In the genomic region with DNA sequence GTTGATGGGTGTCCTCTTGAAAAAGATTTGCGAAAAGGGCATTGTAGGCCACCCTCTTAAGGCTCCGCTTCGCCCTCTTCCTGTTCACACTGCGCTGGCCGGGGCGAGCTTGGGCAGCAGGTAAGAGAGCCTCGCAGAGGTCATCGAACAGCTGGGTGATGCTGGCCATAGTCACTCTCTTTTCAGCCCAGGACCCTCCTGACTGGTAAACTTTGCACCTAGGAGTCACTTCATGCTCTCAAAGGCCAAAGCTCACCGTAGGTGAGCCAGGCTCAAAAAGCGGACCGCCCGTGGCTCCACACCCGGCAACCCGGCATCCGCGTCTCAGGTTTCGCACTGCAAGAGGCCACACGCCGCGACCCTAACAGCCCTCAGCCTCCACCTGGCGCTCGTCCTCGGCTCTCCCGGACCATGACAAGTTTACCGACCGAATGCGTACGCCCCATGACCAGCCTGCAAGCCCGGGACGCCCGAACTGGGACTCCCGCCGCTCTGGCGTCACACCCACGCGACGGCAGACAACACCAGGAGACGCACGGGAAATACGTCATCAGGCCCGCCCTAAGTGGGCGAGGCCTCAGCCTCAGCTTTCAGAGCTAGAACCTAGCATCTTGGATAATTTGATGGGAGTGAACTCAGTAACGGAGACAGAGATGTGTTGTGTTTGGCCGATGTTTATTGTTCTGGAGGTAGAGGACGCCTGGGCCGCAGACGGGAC, we compare ENCODE assay signal across 8 mouse cellular contexts. TPM values are rescaled to one million over a fixed set of nuclear protein-coding genes. Genes with fewer than 3 reads are reported as not detected.
DNase-seq lines count a peak whose midpoint lies in the region; ATAC-seq lines count a peak whose summit lies in the region.

A gene (minus strand): TSS at position 464 of the 718 bp plus-strand sequence.

- peaks cover 47% of the 10 kb centered on the region for H3K4me1 ChIP-seq in heart, embryonic 13.5 days
- peaks cover 60% of the 10 kb centered on the region for H3K4me1 ChIP-seq in liver, embryonic 12.5 days
- H3K4me1 ChIP-seq in stomach, embryonic 15.5 days: peaks cover 29% of the 10 kb centered on the region

- H3K4me3 ChIP-seq in heart, embryonic 13.5 days: peak within 1 kb of the TSS; percentile 84
- H3K4me3 ChIP-seq in liver, embryonic 12.5 days: peak within 1 kb of the TSS; percentile 91
- H3K4me3 ChIP-seq in stomach, embryonic 15.5 days (replicated peaks): peak within 1 kb of the TSS; percentile 96

- peak within 1 kb of the TSS; percentile 89 for H3K9ac ChIP-seq in heart, embryonic 13.5 days
- peak within 1 kb of the TSS; percentile 88 for H3K9ac ChIP-seq in liver, embryonic 12.5 days
- H3K9ac ChIP-seq in stomach, embryonic 15.5 days: peak within 1 kb of the TSS; percentile 86

- peak within 1 kb of the TSS; percentile 71 for H3K27ac ChIP-seq in heart, embryonic 13.5 days (replicated peaks)
- H3K27ac ChIP-seq in liver, embryonic 12.5 days: peak within 1 kb of the TSS; percentile 76
- peak within 1 kb of the TSS; percentile 49 for H3K27ac ChIP-seq in stomach, embryonic 15.5 days

- H3K36me3 ChIP-seq in heart, embryonic 13.5 days: peaks cover 42% of the 10 kb centered on the region
- H3K36me3 ChIP-seq in liver, embryonic 12.5 days: peaks cover 59% of the 10 kb centered on the region
- peaks cover 4% of the 10 kb centered on the region; the same call in 1 of the 2 replicates for H3K36me3 ChIP-seq in stomach, embryonic 15.5 days

- no peaks in the 10 kb centered on the region for H3K9me3 ChIP-seq in heart, embryonic 13.5 days
- H3K9me3 ChIP-seq in liver, embryonic 12.5 days (replicated peaks): no peaks in the 10 kb centered on the region
- H3K9me3 ChIP-seq in stomach, embryonic 15.5 days: no peaks in the 10 kb centered on the region

- H3K4me2 ChIP-seq in heart, embryonic 13.5 days: peak within 1 kb of the TSS; percentile 95
- H3K4me2 ChIP-seq in liver, embryonic 12.5 days: peak within 1 kb of the TSS; percentile 94
- H3K4me2 ChIP-seq in stomach, embryonic 15.5 days: peak within 1 kb of the TSS; percentile 93

- peak; percentile 94 for DNase-seq in CD4-positive helper T cell, adult 2 months (ENCODE audit: low read depth, low spot score)
- peak; percentile 89 for DNase-seq in brain, embryonic 18.5 days (ENCODE audit: low read depth, low spot score)
- DNase-seq in kidney, postnatal 10 days: peak; percentile 97
- peak; percentile 88 to 91 for DNase-seq in natural killer cell, adult 2 months (ENCODE audit: low spot score in 2 of 2)

- H3K27me3 ChIP-seq in heart, embryonic 13.5 days (replicated peaks): no peaks in the 10 kb centered on the region
- H3K27me3 ChIP-seq in liver, embryonic 12.5 days (replicated peaks): no peaks in the 10 kb centered on the region
- H3K27me3 ChIP-seq in stomach, embryonic 15.5 days (replicated peaks): no peaks in the 10 kb centered on the region

- peak; percentile 88 for ATAC-seq in erythroid progenitor cell, adult 5-6 weeks (replicated peaks; ENCODE audit: low FRiP score, poor library complexity, severe bottlenecking)
- peak; percentile 85 for ATAC-seq in heart, embryonic 13.5 days (ENCODE audit: extremely low read depth, insufficient number of reproducible peaks, low FRiP score, low TSS enrichment)
- ATAC-seq in liver, embryonic 12.5 days: peak; percentile 86
- ATAC-seq in stomach, embryonic 15.5 days (ENCODE audit: insufficient read depth, low FRiP score, low read depth): peak; percentile 83

- under 1% methylated on average over 47 of the region's 47 CpGs for WGBS in heart, embryonic 13.5 days
- under 1% methylated on average over 47 of the region's 47 CpGs for WGBS in liver, embryonic 12.5 days (ENCODE audit: insufficient replicate concordance)
- WGBS in stomach, embryonic 15.5 days: under 1% methylated on average over 47 of the region's 47 CpGs

RNA-seq across cellular contexts. Expression of the gene that starts here (rescaled TPM):
- 26.4 and 41.4 TPM in 2 replicates for total RNA-seq in erythroid progenitor cell, adult 5-6 weeks (2015; ENCODE audit: low replicate concordance)
- 28.1 and 28.3 TPM in 2 replicates for total RNA-seq in erythroid progenitor cell, adult 5-6 weeks (2017; ENCODE audit: low replicate concordance)
- polyA plus RNA-seq in heart, embryonic 13.5 days (2015; fragmentation: Nextera tagmentation; extraction: Ambion mirVana): 8.9 and 10.7 TPM in 2 replicates
- polyA plus RNA-seq in liver, embryonic 12.5 days (2016; fragmentation: Nextera tagmentation; extraction: Ambion mirVana): 11.8 and 12.7 TPM in 2 replicates
- 12.0 and 12.9 TPM in 2 replicates for polyA plus RNA-seq in stomach, embryonic 15.5 days (2015; fragmentation: Nextera tagmentation; extraction: Ambion mirVana)

Comparison
In these comparisons a context has a peak if more than half of its experiments do, and no peak if none do; other contexts are left out.
1. Peak in every context shown above with its lines: DNase-seq, ATAC-seq, H3K4me3 ChIP-seq and H3K27ac ChIP-seq.